Mouse (Mus musculus) R1 (cell line): ENCODE results near the gene Rpl12.
A peak's percentile ranks its signal among the peaks of the same experiment; 100 is the strongest.

Experiments used
- DNase-seq: peaks from one replicate; pipeline ENCODE4 v3.0.0-alpha.2; 2018; ENCODE audit warnings: low read depth, low spot score

The Rpl12 gene

GRCm38 (mm10) chr2:32981281-32981680 lies 19.9 kb downstream of the Rpl12 start:
- DNase-seq = no peak

- DNase-seq = peak; percentile 99
Observed at GRCm38 (mm10) chr2:32981725-32982271, 20.4 kb downstream of the Rpl12 start, which contains the start of gene Slc2a8. Gene Slc2a8, minus strand, starts transcription at chr2:32982083.

GRCm38 (mm10) chr2:32982700-32983099 lies 21.3 kb downstream of the Rpl12 start:
- peak; percentile 75 for DNase-seq

GRCm38 (mm10) chr2:32983617-32984016 lies 22.3 kb downstream of the Rpl12 start:
- no peak for DNase-seq

GRCm38 (mm10) chr2:32985844-32986243 lies 24.5 kb downstream of the Rpl12 start:
- DNase-seq = no peak

- no peak for DNase-seq
Observed at GRCm38 (mm10) chr2:32989376-32989775, 28.0 kb downstream of the Rpl12 start.

GRCm38 (mm10) chr2:32990167-32990832 lies 28.9 kb downstream of the Rpl12 start:
- peak; percentile 66 for DNase-seq

- no peak for DNase-seq
Observed at GRCm38 (mm10) chr2:32992130-32992529, 30.8 kb downstream of the Rpl12 start.

- DNase-seq = no peak
Observed at GRCm38 (mm10) chr2:32997081-32997480, 35.7 kb downstream of the Rpl12 start.

- DNase-seq = no peak
Observed at GRCm38 (mm10) chr2:32997792-32998191, 36.4 kb downstream of the Rpl12 start.

GRCm38 (mm10) chr2:32999752-33000151 lies 38.4 kb downstream of the Rpl12 start:
- DNase-seq = no peak

GRCm38 (mm10) chr2:33002144-33002543 lies 40.8 kb downstream of the Rpl12 start:
- no peak for DNase-seq

- DNase-seq = no peak
Observed at GRCm38 (mm10) chr2:33005041-33005440, 43.7 kb downstream of the Rpl12 start.

GRCm38 (mm10) chr2:33009055-33009454 lies 47.7 kb downstream of the Rpl12 start:
- peak; percentile 50 for DNase-seq

- no peak for DNase-seq
Observed at GRCm38 (mm10) chr2:33014877-33015276, 53.5 kb downstream of the Rpl12 start.
